Mouse (Mus musculus): ENCODE data around the gene Polr3k.

GRCm38 (mm10) chr2:181838293-181838680 is 25.9 kb upstream of the Polr3k start:
- TF ChIP-seq POLR2A (IDR thresholded peaks at IDR 0.05; ENCODE audit: borderline replicate concordance, extremely low read depth, low read depth, low read length) (no peak), CTCF (IDR thresholded peaks at IDR 0.05; ENCODE audit: insufficient read depth, low read length) (no peak)
